Mouse (Mus musculus): ENCODE measurements at regions not wholly inside any gene's neighbourhood (a gene's known extent, or its start where the extent isn't known, plus 50 kb on each side); places are given as distances from the start of the nearest gene placed in this dataset.
A peak's percentile ranks its signal among the peaks of the same experiment; 100 is the strongest.

DNA sequence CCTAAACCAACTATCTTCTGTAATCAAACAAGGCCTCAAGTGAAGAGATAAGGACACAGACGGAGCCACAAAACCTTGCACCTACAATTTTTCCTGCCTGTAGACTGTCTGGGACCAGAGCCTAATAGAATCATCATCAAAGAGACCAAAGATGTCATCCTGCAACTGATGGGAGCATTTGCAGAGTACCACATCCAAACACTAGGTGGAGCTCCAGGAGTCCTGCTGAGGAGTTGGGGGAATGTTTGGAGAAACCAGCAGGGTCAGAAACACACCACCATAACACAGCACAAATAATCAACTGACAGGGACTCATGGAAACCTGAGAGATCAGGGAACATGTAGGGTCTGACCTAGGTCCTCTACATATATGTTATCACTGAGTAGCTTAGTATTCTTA lies 160.9 kb downstream of the Gm6760 start:
- peak; percentile 12 for DNase-seq

DNA sequence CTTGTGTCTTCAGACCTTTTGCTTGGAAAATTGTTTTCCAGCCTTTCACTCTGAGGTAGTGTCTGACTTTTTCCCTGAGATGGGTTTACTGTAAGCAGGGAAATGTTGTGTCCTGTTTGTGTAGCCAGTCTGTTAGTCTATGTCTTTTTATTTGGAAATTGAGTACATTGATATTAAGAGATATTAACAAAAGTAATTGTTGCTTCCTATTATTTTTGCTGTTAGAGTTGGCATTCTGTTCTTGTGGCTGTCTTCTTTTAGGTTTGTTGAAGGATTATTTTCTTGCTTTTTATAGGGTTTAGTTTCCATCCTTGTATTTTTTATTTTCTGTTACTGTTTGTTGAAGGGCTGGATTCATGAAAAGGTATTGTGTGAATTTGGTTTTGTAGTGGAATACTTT lies 179.6 kb downstream of the Gm6760 start:
- peak; percentile 72 for DNase-seq
